Mouse (Mus musculus): ENCODE measurements around the gene Ephb2.

GRCm38 (mm10) chr4:136834815-136835620, 770 bp downstream of the Ephb2 start:
- no peak for TF ChIP-seq FLI1 (IDR thresholded peaks at IDR 0.05; ENCODE audit: low read length)
- TF ChIP-seq GATA1 (IDR thresholded peaks at IDR 0.05; ENCODE audit: borderline replicate concordance, low read length), result no peak
